Mouse (Mus musculus): ENCODE measurements around the gene Tecpr2.

Gene Tecpr2

GRCm38 (mm10) chr12:110977896-110978606 lies 89.0 kb downstream of the Tecpr2 start:
- DNase-seq (ENCODE audit: low spot score) = no peak

GRCm38 (mm10) chr12:110978607-110979406 lies 89.7 kb downstream of the Tecpr2 start, which contains the start of gene Ankrd9:
Gene Ankrd9 (minus strand): TSS chr12:110979040.
- DNase-seq (ENCODE audit: low spot score) = peak; percentile 94

DNA sequence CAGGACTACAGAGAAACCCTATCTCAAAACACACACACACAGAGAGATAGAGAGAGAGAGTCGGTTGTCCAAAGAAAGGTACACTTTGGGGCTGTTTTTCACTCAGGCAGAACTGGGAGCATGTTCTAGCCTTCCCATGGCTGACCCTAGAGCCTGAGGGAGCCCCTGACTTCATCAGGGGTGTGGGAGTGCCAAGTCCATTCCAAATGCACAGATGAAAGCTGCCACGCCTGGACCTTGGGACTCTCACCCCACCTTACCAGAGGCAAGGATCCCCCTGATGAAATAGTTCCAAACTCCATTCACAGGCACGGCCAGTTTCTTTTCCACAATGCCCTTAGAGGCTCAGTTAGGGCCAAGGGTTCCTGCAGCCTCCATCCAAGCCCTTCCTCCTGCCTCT lies 90.7 kb downstream of the Tecpr2 start:
- DNase-seq (ENCODE audit: low spot score) = no peak

GRCm38 (mm10) chr12:110981736-110982135 lies 92.7 kb downstream of the Tecpr2 start:
- no peak for DNase-seq (ENCODE audit: low spot score)

DNA sequence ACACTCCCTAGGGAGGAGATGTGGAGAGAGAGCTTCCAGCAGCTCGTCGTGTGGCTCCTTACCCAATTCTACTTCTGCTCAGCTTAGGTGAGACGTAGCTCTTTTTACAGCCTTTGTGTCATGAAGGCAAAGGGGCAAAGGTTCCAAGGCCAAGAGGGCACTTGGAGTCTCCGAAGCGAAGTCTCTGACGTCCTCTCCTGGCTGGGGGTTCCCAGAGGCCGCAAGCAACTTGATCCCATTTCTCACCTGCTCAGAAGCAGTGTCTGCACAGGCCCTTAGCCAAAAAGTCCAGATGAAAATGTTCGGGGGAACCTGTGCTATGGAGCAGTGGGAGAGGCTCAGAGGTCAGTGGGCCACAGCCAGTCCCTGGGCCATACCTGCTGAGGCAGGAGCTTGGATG lies 94.0 kb downstream of the Tecpr2 start:
- no peak for DNase-seq (ENCODE audit: low spot score)

GRCm38 (mm10) chr12:110983714-110984113 lies 94.7 kb downstream of the Tecpr2 start:
- no peak for DNase-seq (ENCODE audit: low spot score)

DNA sequence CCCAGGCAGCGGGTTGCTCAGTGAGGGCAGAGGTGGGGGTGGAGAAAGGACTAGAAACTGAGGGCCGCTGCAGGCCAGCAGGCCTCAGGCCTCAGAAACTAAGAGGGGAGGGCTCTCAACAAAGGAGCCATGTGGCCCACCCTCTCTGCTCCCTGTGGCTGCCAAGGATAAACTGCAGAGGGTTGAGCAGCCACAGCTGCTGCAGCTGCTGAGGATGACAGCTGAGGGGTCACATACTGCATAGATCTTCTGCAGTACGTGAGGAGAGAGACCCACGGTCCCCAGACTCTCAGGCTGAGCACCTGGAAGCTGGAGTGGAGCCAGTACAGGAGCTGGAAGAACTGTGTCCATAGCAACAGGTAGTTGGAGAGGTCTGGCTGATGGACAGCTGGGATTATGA lies 95.5 kb downstream of the Tecpr2 start:
- no peak for DNase-seq (ENCODE audit: low spot score)

GRCm38 (mm10) chr12:110985141-110985540 lies 96.1 kb downstream of the Tecpr2 start:
- no peak for DNase-seq (ENCODE audit: low spot score)

DNA sequence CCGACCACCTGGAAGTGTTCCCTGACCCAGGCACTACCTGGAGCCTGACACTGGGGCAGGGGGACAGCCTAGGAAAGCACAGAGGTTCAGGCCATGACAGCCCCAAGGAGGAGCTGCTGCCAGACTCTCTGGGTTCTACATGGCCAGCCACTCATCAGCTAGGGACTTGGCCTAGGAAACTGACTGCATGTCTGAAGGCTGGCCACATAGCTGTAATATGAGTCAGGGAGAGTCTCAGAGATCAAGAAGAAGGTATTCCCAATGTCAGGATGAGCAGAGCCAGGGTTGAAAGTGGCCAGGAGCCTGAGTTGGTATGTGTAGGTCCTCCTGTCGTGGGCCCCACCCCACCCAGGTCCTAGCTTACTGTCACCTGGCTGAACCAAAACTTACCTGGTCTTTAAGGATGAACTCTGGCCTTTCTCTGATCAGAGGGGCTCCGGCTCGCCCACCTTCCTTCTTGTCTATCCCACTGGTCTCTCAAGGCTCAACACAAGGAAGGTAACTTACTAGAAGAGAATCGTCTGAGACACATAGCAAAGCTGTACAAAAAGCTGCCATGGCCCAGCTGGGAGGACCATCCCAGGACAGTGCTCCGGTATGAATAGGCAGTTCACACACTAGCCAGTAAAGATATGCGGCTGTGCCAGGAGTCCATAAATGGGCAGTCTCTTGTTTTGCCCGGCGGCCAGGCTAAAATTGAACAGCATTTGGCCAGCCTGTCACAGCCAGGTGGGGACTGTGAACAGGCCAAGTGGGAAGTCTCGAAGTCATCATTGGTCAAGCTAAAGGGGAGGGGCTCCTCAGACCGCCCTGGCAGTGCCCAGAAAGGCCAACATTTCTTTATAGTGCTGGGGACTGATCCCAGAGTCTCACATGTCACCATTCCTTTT lies 97.7 kb downstream of the Tecpr2 start:
- no peak for DNase-seq (ENCODE audit: low spot score)

GRCm38 (mm10) chr12:110989409-110989808 lies 100.3 kb downstream of the Tecpr2 start:
- DNase-seq (ENCODE audit: low spot score) = no peak

- no peak for DNase-seq (ENCODE audit: low spot score)
These were observed 101.4 kb downstream of the Tecpr2 start for GRCm38 (mm10) chr12:110990500-110990899.

DNA sequence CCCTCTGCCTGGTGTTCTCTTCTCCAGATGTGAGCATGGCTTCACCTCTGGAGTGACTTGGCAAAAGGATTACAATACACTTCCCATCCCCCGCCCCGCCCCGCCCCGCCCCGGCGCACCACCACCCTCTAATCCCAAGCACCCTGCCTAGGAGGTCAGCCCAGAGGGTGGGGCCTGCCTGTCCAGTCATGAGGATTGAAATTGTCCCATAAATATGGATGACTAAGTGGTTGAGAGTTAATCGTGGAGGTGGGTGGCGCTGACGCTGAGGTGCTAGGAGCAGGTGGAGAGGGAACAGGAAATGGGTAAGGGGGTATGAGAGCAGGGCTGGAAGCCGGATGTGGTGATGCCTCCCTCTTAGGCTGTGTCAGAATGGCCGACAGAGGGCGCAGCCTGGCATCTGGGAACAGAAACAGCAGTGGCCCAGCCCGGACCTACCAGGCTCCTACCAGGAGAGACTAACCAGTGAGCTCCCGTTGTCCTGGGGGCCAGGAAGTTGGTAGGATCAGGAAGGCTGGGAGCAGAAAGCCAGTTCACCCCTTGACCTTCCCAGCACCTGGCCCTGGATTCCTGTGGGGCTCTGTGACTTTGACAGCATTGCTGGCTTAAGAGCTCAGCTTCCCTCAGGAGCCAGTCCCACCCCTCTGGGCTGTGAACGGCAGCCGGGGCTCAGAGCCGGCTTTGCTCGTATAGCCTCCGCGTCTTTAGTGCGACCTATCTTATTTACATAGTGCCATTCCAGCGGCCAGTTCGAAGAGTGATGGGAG lies 102.5 kb downstream of the Tecpr2 start:
- peak; percentile 88 for DNase-seq (ENCODE audit: low spot score)

DNA sequence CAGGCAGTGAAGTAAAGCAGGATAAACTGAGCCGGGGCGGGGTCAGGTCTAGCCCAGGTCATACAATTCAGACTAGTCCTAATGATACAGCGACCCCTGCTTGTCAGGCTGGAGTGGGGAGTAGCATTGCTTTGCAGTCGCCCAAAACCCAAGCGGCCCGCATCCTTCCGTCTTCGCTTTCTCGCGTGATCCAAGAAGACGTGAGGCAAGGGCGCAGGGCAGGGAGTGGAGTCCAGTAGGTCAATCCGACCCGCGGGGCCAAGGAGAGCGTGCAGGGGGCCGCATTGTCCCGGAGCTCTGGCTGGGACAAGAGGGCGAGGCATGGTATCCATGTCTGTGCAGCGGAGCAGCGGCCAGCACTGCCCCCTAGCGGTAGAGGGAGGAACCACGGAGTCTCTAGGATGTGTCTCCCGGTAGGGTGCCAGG lies 103.1 kb downstream of the Tecpr2 start:
- peak; percentile 89 for DNase-seq (ENCODE audit: low spot score)

DNA sequence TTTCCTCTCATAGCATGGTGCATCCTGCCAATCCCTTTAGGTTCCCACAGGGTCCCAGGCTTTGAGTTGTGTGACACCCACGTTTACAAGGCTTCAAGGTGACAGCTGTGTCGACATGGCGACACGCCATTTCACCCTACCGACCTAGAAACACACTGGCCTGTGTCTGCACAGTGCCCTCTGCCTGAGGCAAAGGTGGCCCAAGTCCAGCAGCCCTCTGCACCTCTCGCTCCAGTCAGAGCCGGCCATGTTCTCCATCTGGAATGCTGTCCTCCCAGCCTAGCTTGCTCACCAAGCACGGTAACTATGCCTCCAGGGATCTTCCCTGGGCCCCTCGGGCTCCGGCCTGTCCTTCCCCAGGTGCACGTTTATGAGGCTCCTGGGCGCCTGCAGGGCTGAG lies 103.7 kb downstream of the Tecpr2 start:
- DNase-seq (ENCODE audit: low spot score) = no peak

DNA sequence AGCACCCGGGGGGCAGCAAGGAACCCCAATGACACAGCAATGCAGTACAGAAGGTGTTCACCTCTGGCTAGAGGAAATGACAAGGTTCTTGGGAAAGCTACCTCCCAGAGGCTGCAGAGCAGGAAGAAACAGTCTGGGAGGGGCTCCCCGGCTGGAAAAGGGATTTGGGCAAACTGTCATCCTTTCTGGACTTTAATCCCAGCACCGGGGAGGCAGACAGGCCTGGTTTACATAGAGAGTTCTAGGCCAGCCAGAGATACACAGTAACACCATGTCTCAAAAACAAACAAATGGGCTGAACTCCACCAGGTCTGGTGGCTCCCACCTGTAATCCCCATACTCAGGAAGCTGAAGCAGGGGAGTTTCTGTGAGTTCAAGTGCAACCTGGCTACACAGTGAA lies 104.2 kb downstream of the Tecpr2 start:
- DNase-seq (ENCODE audit: low spot score) = no peak

DNA sequence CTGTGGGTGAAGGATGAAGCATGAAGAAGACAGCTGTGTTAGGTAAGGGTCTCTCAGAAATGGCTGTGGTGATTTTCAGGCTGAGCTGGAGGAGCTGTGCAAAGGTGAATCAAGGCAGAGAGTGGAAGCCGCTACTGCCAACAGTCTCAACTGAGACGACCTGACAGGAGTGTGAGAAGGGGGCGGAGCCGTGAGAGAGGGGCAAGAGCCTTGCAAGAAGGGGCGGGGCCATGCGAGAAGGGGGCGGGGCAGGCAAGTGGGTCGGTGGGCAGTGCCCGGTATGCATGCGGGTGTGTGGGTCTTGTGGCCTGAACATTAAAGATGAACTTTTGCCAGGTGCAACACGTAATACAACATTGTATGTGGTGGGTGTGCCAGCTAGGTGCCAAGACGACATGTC lies 105.6 kb downstream of the Tecpr2 start:
- DNase-seq (ENCODE audit: low spot score) = no peak

DNA sequence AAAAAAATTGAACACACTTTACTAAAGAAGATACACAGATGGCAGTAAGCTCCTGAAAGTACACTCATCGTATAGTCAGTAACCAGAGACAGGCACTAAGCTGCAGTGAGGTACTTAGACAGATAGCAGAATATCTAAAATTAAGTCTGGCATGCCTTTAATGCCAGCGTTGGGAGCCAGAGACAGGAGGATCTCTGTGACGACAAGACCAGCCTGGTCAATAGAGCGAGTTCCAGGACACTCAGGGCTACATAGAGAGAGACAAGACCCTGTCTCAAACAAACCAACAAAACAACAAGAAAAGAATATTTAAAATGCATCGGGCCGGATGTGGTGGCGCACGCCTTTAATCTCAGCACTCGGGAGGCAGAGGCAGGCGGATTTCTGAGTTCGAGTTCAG lies 109.0 kb downstream of the Tecpr2 start:
- DNase-seq (ENCODE audit: low spot score) = no peak

DNA sequence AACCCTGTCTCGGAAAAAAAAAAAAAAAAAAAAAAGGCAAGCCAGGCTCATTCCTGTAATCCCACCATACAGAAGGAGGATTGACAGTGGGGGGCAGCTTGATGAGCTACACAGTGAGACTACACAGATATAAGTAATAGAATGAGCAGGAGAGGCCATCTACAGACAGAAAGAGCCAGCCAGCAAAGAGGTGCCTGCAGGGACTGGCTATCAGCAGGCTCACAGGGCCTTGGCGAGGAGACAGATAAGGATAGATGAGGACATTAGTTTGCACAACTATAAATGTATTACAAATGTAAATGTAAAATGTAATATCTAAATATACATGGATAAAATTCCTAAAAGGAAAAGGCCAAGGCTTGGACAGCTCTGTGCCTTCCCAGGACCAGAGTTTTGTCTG lies 110.8 kb downstream of the Tecpr2 start:
- DNase-seq (ENCODE audit: low spot score) = no peak

- no peak for DNase-seq (ENCODE audit: low spot score)
These were observed 111.9 kb downstream of the Tecpr2 start for GRCm38 (mm10) chr12:111000956-111001355.

DNA sequence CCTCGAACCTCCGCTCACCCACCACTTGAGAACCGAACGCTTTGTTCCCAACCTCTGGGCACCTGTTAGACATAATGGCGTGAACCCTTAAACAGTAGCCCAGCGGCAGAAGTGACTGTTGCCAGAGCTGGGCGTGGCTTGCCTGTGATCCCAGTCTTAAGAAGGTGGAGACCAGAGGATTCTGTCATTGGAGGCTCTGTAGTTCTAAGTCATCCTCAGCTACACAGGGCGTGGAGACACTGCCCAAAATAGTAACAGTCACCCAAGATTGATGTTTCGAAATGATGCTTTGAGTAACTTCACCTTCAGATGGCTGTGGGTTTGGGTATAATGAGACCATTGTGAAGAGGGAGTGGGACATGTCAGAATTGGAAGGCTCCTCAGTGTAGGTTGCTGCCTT lies 115.1 kb downstream of the Tecpr2 start:
- no peak for DNase-seq (ENCODE audit: low spot score)

GRCm38 (mm10) chr12:111005803-111006202 lies 116.7 kb downstream of the Tecpr2 start:
- no peak for DNase-seq (ENCODE audit: low spot score)

GRCm38 (mm10) chr12:111006339-111006738 lies 117.3 kb downstream of the Tecpr2 start:
- no peak for DNase-seq (ENCODE audit: low spot score)
